9 mouse cellular contexts compared by ENCODE assay signal in the genomic region with DNA sequence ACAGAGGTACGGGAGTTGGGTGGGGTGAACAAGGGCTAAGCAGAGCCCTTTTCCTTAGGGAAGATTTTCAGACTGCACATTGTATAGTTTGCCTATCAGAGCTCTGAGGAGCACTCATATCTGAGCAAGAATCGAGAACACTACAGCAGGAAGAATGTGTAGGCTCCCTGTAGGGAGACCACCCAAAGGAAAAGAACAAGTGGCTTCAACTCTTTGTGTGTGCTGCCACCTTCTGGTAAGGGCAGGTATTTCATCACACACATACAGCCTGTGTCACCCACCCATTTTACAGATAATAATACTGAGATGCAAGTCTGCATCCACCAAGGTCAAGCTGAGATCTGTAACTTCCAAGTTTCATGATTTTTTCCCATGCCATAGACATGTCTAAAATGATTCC.
A peak's percentile ranks its signal among the peaks of the same experiment; 100 is the strongest.
DNase-seq lines count a peak whose midpoint lies in the region; ATAC-seq lines count a peak whose summit lies in the region.
"Had no signal": no experiment of that assay in that cellular context is flagged by ENCODE, and none has a peak within 500 bp of the region (broad histone marks: within the 10 kb centered on the region; RNA-seq: fewer than 3 reads in every experiment).

No protein-coding gene starts in this region.

- DNase-seq in forebrain, embryonic 14.5 days (ENCODE audit: low spot score) = peak; percentile 33
- no peak for DNase-seq in forebrain, embryonic 10.5 days (ENCODE audit: extremely low spot score, low spot score)
- DNase-seq in midbrain, embryonic 10.5 days (ENCODE audit: low spot score) = peak; percentile 22
- peak; percentile 4 for DNase-seq in c-Kit-positive CD71-positive TER-119-negative erythroid progenitor cells, embryonic 14.5 days (ENCODE audit: low read depth)
- DNase-seq in kidney, postnatal 4 days = peak; percentile 49
- peak; percentile 16 for DNase-seq in thymus, postnatal 0 days (ENCODE audit: low spot score)
- DNase-seq in adrenal gland, adult 2 months = no peak

- H3K36me3 ChIP-seq in forebrain, embryonic 14.5 days (ENCODE audit: control insufficient read depth, insufficient read depth, low read length) = no peaks in the 10 kb centered on the region
- no peaks in the 10 kb centered on the region for H3K36me3 ChIP-seq in forebrain, embryonic 10.5 days (replicated peaks)
- no peaks in the 10 kb centered on the region for H3K36me3 ChIP-seq in midbrain, embryonic 10.5 days
- no peaks in the 10 kb centered on the region for H3K36me3 ChIP-seq in midbrain, embryonic 15.5 days (replicated peaks)

- no peak overlapping the region for H3K9ac ChIP-seq in forebrain, embryonic 14.5 days (ENCODE audit: low read length)
- no peak overlapping the region for H3K9ac ChIP-seq in midbrain, embryonic 15.5 days

- H3K27ac ChIP-seq in forebrain, embryonic 14.5 days (ENCODE audit: low read depth, low read length) = no peak overlapping the region
- H3K27ac ChIP-seq in forebrain, embryonic 10.5 days = no peak overlapping the region
- no peak overlapping the region for H3K27ac ChIP-seq in midbrain, embryonic 10.5 days (replicated peaks)
- no peak overlapping the region for H3K27ac ChIP-seq in midbrain, embryonic 15.5 days

- ATAC-seq in forebrain, embryonic 14.5 days = peak; percentile 54; the same call in 1 of the 2 replicates
- ATAC-seq in midbrain, embryonic 15.5 days (replicated peaks) = no peak

- no peak overlapping the region for H3K4me3 ChIP-seq in forebrain, embryonic 14.5 days (ENCODE audit: low read depth, low read length)
- H3K4me3 ChIP-seq in forebrain, embryonic 10.5 days = no peak overlapping the region
- no peak overlapping the region for H3K4me3 ChIP-seq in midbrain, embryonic 10.5 days
- H3K4me3 ChIP-seq in midbrain, embryonic 15.5 days = no peak overlapping the region
- H3K4me3 ChIP-seq: myocyte had no signal

- no peak overlapping the region for H3K4me2 ChIP-seq in forebrain, embryonic 14.5 days (ENCODE audit: low read length)
- no peak overlapping the region for H3K4me2 ChIP-seq in midbrain, embryonic 15.5 days

- no peaks in the 10 kb centered on the region for H3K9me3 ChIP-seq in forebrain, embryonic 14.5 days (replicated peaks; ENCODE audit: control insufficient read depth, low read length)
- no peaks in the 10 kb centered on the region for H3K9me3 ChIP-seq in forebrain, embryonic 10.5 days
- no peaks in the 10 kb centered on the region for H3K9me3 ChIP-seq in midbrain, embryonic 10.5 days (replicated peaks)
- no peaks in the 10 kb centered on the region for H3K9me3 ChIP-seq in midbrain, embryonic 15.5 days

- 55% methylated on average over 2 of the region's 2 CpGs for WGBS in forebrain, embryonic 14.5 days
- WGBS in forebrain, embryonic 10.5 days = 53% methylated on average over 2 of the region's 2 CpGs
- WGBS in midbrain, embryonic 10.5 days = 67% methylated on average over 2 of the region's 2 CpGs
- WGBS in midbrain, embryonic 15.5 days = 67% methylated on average over 2 of the region's 2 CpGs

- H3K27me3 ChIP-seq in forebrain, embryonic 14.5 days (replicated peaks; ENCODE audit: control insufficient read depth, insufficient read depth, low read length) = no peaks in the 10 kb centered on the region
- no peaks in the 10 kb centered on the region for H3K27me3 ChIP-seq in forebrain, embryonic 10.5 days (ENCODE audit: poor library complexity, severe bottlenecking)
- H3K27me3 ChIP-seq in midbrain, embryonic 10.5 days (ENCODE audit: low read depth, poor library complexity, severe bottlenecking) = no peaks in the 10 kb centered on the region
- no peaks in the 10 kb centered on the region for H3K27me3 ChIP-seq in midbrain, embryonic 15.5 days (replicated peaks)

- no peaks in the 10 kb centered on the region for H3K4me1 ChIP-seq in forebrain, embryonic 14.5 days (ENCODE audit: control insufficient read depth, insufficient read depth, low read length)
- H3K4me1 ChIP-seq in forebrain, embryonic 10.5 days = no peaks in the 10 kb centered on the region
- H3K4me1 ChIP-seq in midbrain, embryonic 10.5 days = no peaks in the 10 kb centered on the region
- no peaks in the 10 kb centered on the region for H3K4me1 ChIP-seq in midbrain, embryonic 15.5 days

Comparison
In these comparisons a context has a peak if more than half of its experiments do, and no peak if none do; other contexts are left out.
1. DNase-seq: peak in forebrain, embryonic 14.5 days (single experiment), midbrain, embryonic 10.5 days (single experiment), c-Kit-positive CD71-positive TER-119-negative erythroid progenitor cells, embryonic 14.5 days (single experiment), kidney, postnatal 4 days (2 of 2) and thymus, postnatal 0 days (single experiment); none in forebrain, embryonic 10.5 days (single experiment) and adrenal gland, adult 2 months (single experiment).